Comparison of ENCODE assay signal across 8 mouse cellular contexts in genomic region chr10:39171134-39171533, GRCm38 (mm10). TPM values are rescaled to one million over a fixed set of nuclear protein-coding genes. Genes with fewer than 3 reads are reported as not detected.
A peak's percentile ranks its signal among the peaks of the same experiment; 100 is the strongest.
DNase-seq lines count a peak whose midpoint lies in the region; ATAC-seq lines count a peak whose summit lies in the region.

No protein-coding gene starts in this region.

- no peaks in the 10 kb centered on the region for H3K9me3 ChIP-seq in heart, embryonic 14.5 days (ENCODE audit: control insufficient read depth, low read length)
- no peaks in the 10 kb centered on the region for H3K9me3 ChIP-seq in liver, embryonic 13.5 days (replicated peaks)
- no peaks in the 10 kb centered on the region for H3K9me3 ChIP-seq in stomach, embryonic 16.5 days (replicated peaks; ENCODE audit: control insufficient read depth, low read length)

- peaks cover 11% of the 10 kb centered on the region in 2 experiments for H3K4me1 ChIP-seq in heart, embryonic 14.5 days (ENCODE audit: control insufficient read depth in 2 of 2, insufficient read depth in 2 of 2, low read length in 2 of 2)
- H3K4me1 ChIP-seq in liver, embryonic 13.5 days (replicated peaks), result peaks cover 37% of the 10 kb centered on the region
- H3K4me1 ChIP-seq in stomach, embryonic 16.5 days (ENCODE audit: control insufficient read depth, insufficient read depth, low read length), result 0 out of 2 replicates have a peak, but pooled peaks cover 6% of the 10 kb centered on the region

- H3K27ac ChIP-seq in heart, embryonic 14.5 days (replicated peaks in 1 of 2; ENCODE audit: control insufficient read depth in 1 of 2, insufficient read depth in 1 of 2, low read depth in 2 of 2, low read length in 2 of 2), result peak overlapping the region; percentile 33 to 59; a peak in 3 of 4 replicates
- H3K27ac ChIP-seq in liver, embryonic 13.5 days, result no peak overlapping the region
- peak overlapping the region; percentile 90 for H3K27ac ChIP-seq in stomach, embryonic 16.5 days (ENCODE audit: low read length)

- under 1% methylated on average over 19 of the region's 19 CpGs for WGBS in heart, embryonic 14.5 days
- under 1% methylated on average over 19 of the region's 19 CpGs for WGBS in liver, embryonic 13.5 days (ENCODE audit: insufficient replicate concordance)
- under 1% methylated on average over 19 of the region's 19 CpGs for WGBS in stomach, embryonic 16.5 days

- H3K27me3 ChIP-seq in heart, embryonic 14.5 days (ENCODE audit: control insufficient read depth, insufficient read depth, low read length), result no peaks in the 10 kb centered on the region; the same call in 1 of the 2 replicates
- peaks cover 25% of the 10 kb centered on the region for H3K27me3 ChIP-seq in liver, embryonic 13.5 days
- H3K27me3 ChIP-seq in stomach, embryonic 16.5 days (ENCODE audit: control insufficient read depth, insufficient read depth, low read length), result no peaks in the 10 kb centered on the region

- H3K9ac ChIP-seq in heart, embryonic 14.5 days (ENCODE audit: low read length), result peak overlapping the region; percentile 61
- H3K9ac ChIP-seq in liver, embryonic 13.5 days, result no peak overlapping the region
- H3K9ac ChIP-seq in stomach, embryonic 16.5 days (ENCODE audit: low read length), result peak overlapping the region; percentile 61

- ATAC-seq in CD4-positive, CD25-positive, alpha-beta regulatory T cell, adult 4 months, result peak; percentile 81
- peak; percentile 84 for ATAC-seq in heart, embryonic 14.5 days (ENCODE audit: insufficient number of reproducible peaks, insufficient read depth, low FRiP score, low read depth)
- ATAC-seq in liver, embryonic 13.5 days (ENCODE audit: low read depth), result peak; percentile 80
- peak; percentile 88 for ATAC-seq in stomach, embryonic 16.5 days (ENCODE audit: insufficient read depth, low FRiP score)

- peak overlapping the region; percentile 48 to 64 for H3K4me3 ChIP-seq in heart, embryonic 14.5 days (ENCODE audit: control insufficient read depth in 1 of 2, insufficient read depth in 1 of 2, low read depth in 1 of 2, low read length in 2 of 2)
- peak overlapping the region; percentile 50 for H3K4me3 ChIP-seq in liver, embryonic 13.5 days (replicated peaks)
- H3K4me3 ChIP-seq in stomach, embryonic 16.5 days (replicated peaks; ENCODE audit: low read length), result peak overlapping the region; percentile 58

- peak overlapping the region; percentile 74 for H3K4me2 ChIP-seq in heart, embryonic 14.5 days (ENCODE audit: low read length)
- peak overlapping the region; percentile 70 for H3K4me2 ChIP-seq in liver, embryonic 13.5 days
- H3K4me2 ChIP-seq in stomach, embryonic 16.5 days (ENCODE audit: low read depth, low read length), result peak overlapping the region; percentile 83

- DNase-seq in c-Kit-negative CD71-positive TER-119-positive erythroid progenitor cells, embryonic 14.5 days (ENCODE audit: low read depth, low spot score), result peak; percentile 42
- peak; percentile 72 for DNase-seq in fibroblast of lung, adult 2 months (ENCODE audit: low read depth)
- DNase-seq in kidney, postnatal 14 days, result peak; percentile 91
- DNase-seq in liver, embryonic 13.5 days, result peak; percentile 76
- peak; percentile 91 for DNase-seq in neural tube, embryonic 10.5 days (ENCODE audit: extremely low spot score, low spot score)

- H3K36me3 ChIP-seq in heart, embryonic 14.5 days (ENCODE audit: control insufficient read depth, insufficient read depth, low read length), result no peaks in the 10 kb centered on the region
- H3K36me3 ChIP-seq in liver, embryonic 13.5 days, result no peaks in the 10 kb centered on the region
- H3K36me3 ChIP-seq in stomach, embryonic 16.5 days (ENCODE audit: control insufficient read depth, insufficient read depth, low read length), result no peaks in the 10 kb centered on the region

RNA-seq across cellular contexts. Expression of gene Ccn6, which starts 7.5 kb away (rescaled TPM):
- polyA plus RNA-seq in CD4-positive, CD25-positive, alpha-beta regulatory T cell, adult 4 months (2017; shearing (Covaris generic)), result not detected
- 0.24 and 0.34 TPM in 2 replicates for polyA plus RNA-seq in heart, embryonic 14.5 days (2014; fragmentation: Nextera tagmentation; extraction: Ambion mirVana)
- polyA plus RNA-seq in liver, embryonic 13.5 days (2015; fragmentation: Nextera tagmentation; extraction: Ambion mirVana), result 0.13 TPM in 1 of 2 replicates, not detected in the other
- 0.37 and 0.46 TPM in 2 replicates for polyA plus RNA-seq in stomach, embryonic 16.5 days (2015; fragmentation: Nextera tagmentation; extraction: Ambion mirVana)

RNA-seq across cellular contexts. Expression of gene Tube1, which starts 37.4 kb away (rescaled TPM):
- polyA plus RNA-seq in CD4-positive, CD25-positive, alpha-beta regulatory T cell, adult 4 months (2017; shearing (Covaris generic)), result 1 to 10 TPM; 4.5 to 6.4 TPM
- 7.3 and 8.7 TPM in 2 replicates for polyA plus RNA-seq in heart, embryonic 14.5 days (2014; fragmentation: Nextera tagmentation; extraction: Ambion mirVana)
- polyA plus RNA-seq in liver, embryonic 13.5 days (2015; fragmentation: Nextera tagmentation; extraction: Ambion mirVana), result 5.9 and 7.6 TPM in 2 replicates
- polyA plus RNA-seq in stomach, embryonic 16.5 days (2015; fragmentation: Nextera tagmentation; extraction: Ambion mirVana), result 16.2 and 17.6 TPM in 2 replicates

RNA-seq across cellular contexts. Expression of gene Fam229b, which starts 37.4 kb away (rescaled TPM):
- polyA plus RNA-seq in CD4-positive, CD25-positive, alpha-beta regulatory T cell, adult 4 months (2017; shearing (Covaris generic)), result 1 to 10 TPM in 1 of 2 experiments, not detected in 1; 1.0 TPM
- polyA plus RNA-seq in heart, embryonic 14.5 days (2014; fragmentation: Nextera tagmentation; extraction: Ambion mirVana), result 9.6 and 13.0 TPM in 2 replicates
- polyA plus RNA-seq in liver, embryonic 13.5 days (2015; fragmentation: Nextera tagmentation; extraction: Ambion mirVana), result 1.2 and 1.3 TPM in 2 replicates
- polyA plus RNA-seq in stomach, embryonic 16.5 days (2015; fragmentation: Nextera tagmentation; extraction: Ambion mirVana), result 8.0 and 9.7 TPM in 2 replicates
